Mouse (Mus musculus): ENCODE data around the gene Mapk8. TPM values are rescaled to one million over a fixed set of nuclear protein-coding genes. Genes with fewer than 3 reads are reported as not detected.

Gene Mapk8
- polyA plus RNA-seq (2021; fragmentation: Nextera tagmentation), result 19.3 and 70.1 TPM in 2 replicates
- long read RNA-seq, experiment 1, full-length matches to known transcripts, result 26 of 41 reads
- long read RNA-seq, experiment 1, partial matches to known transcripts, result 1 of 41 reads
- long read RNA-seq, experiment 1, other reads (novel, unspliced or antisense), result 14 of 41 reads
- long read RNA-seq, experiment 2, partial matches to known transcripts, result 1 of 18 reads
- long read RNA-seq, experiment 2, other reads (novel, unspliced or antisense), result 16 of 18 reads

GRCm38 (mm10) chr14:33447027-33447569, at the start of gene Mapk8:
Gene Mapk8 (minus strand): TSS chr14:33447158.

GRCm38 (mm10) chr14:33471331-33471730, 24.4 kb upstream of the Mapk8 start, which contains the start of gene Frmpd2:
Gene Frmpd2 (plus strand): TSS chr14:33471696.

Other genes with a start within 250 kb of the Mapk8 start
- 3.4 and 3.5 TPM in 2 replicates for gene Arhgap22, start 233.1 kb downstream of the Mapk8 start, polyA plus RNA-seq (2021; fragmentation: Nextera tagmentation)
- 0.10 and 0.17 TPM in 2 replicates for gene Frmpd2, start 24.5 kb upstream of the Mapk8 start, polyA plus RNA-seq (2021; fragmentation: Nextera tagmentation)
- 0.13 TPM in 1 of 2 replicates, not detected in the other for gene Ptpn20, start 142.0 kb upstream of the Mapk8 start, polyA plus RNA-seq (2021; fragmentation: Nextera tagmentation)

Measured in left cerebral cortex, adult 6 months (tissue).